Mouse (Mus musculus) cerebellum, adult 2 months (tissue): ENCODE data around the gene Ptcd2.

Source experiments
- CTCF ChIP-seq: fragments of 200-500 bp; IDR thresholded peaks from 2 replicates; pipeline ENCODE4 v1.5.1; 2011; ENCODE audit warnings: low read depth, mild to moderate bottlenecking, control low read depth, low read length, moderate library complexity, borderline replicate concordance; ENCODE audit not compliant: insufficient read depth
- POLR2A ChIP-seq: fragments of 200-500 bp; IDR thresholded peaks from 2 replicates; pipeline ENCODE4 v1.6.1; 2011; ENCODE audit warnings: low read length, control low read depth, borderline replicate concordance; ENCODE audit not compliant: insufficient read depth

- TF ChIP-seq CTCF (no peak), POLR2A (no peak)
Observed at GRCm38 (mm10) chr13:99337510-99337909, 7.0 kb downstream of the Ptcd2 start.
